Mouse (Mus musculus) brain, embryonic 14.5 days (tissue): ENCODE measurements at regions not wholly inside any gene's neighbourhood (a gene's known extent, or its start where the extent isn't known, plus 50 kb on each side); places are given as distances from the start of the nearest gene placed in this dataset.

Experiments used
- CTCF ChIP-seq: fragments of 200-500 bp; IDR thresholded peaks from 2 replicates; pipeline ENCODE4 v1.5.1; 2012; ENCODE audit warnings: inconsistent platforms, mild to moderate bottlenecking, moderate library complexity, borderline replicate concordance; ENCODE audit not compliant: insufficient read depth, insufficient read length; ENCODE audit errors: extremely low read depth
- POLR2A ChIP-seq: fragments of 200-500 bp; IDR thresholded peaks from 2 replicates; pipeline ENCODE4 v1.6.1; 2012; ENCODE audit warnings: mild to moderate bottlenecking, inconsistent platforms, borderline replicate concordance; ENCODE audit not compliant: poor library complexity, insufficient read depth, insufficient read length, severe bottlenecking; ENCODE audit errors: extremely low read depth

GRCm38 (mm10) chr8:25366181-25366580 is 542.0 kb upstream of the Adam5 start:
- no peak for TF ChIP-seq POLR2A
- no peak for TF ChIP-seq CTCF
